Mouse (Mus musculus): Measurements from ENCODE around the gene Unc119. TPM values are rescaled to one million over a fixed set of nuclear protein-coding genes. Genes with fewer than 3 reads are reported as not detected.

The Unc119 gene
- polyA plus RNA-seq, 1 experiment from 2014 or later, result 82.4 TPM

DNA sequence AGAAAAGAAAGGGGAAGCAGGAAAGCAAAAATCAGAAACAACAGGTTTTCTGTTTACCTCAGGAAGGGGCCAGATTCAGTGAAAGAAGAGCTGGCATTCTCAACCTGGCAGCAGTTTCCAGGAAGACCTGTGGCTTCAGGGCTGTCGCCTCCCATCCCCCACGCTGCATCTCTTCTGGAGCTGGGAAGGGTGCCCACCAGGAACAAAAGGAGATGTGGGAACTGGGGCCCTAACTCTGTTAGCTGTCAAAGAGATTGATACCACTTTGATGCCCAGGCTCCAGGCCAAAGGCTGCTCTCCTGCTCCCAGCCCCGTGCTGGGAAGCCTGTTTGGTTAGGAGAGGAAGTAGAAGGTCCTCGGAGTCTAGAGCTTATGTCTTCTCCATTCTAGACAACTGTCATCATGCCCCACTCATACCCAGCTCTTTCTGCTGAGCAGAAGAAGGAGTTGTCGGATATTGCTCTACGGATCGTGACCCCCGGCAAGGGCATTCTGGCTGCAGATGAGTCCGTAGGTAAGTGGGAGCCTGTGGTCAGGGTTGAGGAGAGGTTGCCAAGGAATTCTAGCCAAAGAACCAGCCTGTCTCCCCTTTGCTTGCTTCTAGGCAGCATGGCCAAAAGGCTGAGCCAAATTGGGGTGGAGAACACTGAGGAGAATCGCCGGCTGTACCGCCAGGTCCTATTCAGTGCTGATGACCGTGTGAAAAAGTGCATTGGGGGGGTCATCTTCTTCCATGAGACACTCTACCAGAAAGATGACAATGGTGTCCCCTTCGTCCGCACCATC, 19.1 kb upstream of the Unc119 start:
- peak overlapping the region; percentile 42 for H3K4me2 ChIP-seq (replicated peaks)
- H3K4me1 ChIP-seq, result peaks cover 33% of the 10 kb centered on the region
- peak overlapping the region; percentile 25 for H3K4me3 ChIP-seq
- no peak overlapping the region for H3K9ac ChIP-seq (replicated peaks)
- H3K27me3 ChIP-seq, result no peaks in the 10 kb centered on the region
- 58% methylated on average over 15 of the region's 15 CpGs for WGBS
- H3K27ac ChIP-seq (replicated peaks), result peak overlapping the region; percentile 82; the same call in 1 of the 2 replicates
- no peaks in the 10 kb centered on the region for H3K9me3 ChIP-seq
- no peak for ATAC-seq (replicated peaks)
- 0 out of 2 replicates have a peak, but pooled peaks cover 6% of the 10 kb centered on the region for H3K36me3 ChIP-seq

DNA sequence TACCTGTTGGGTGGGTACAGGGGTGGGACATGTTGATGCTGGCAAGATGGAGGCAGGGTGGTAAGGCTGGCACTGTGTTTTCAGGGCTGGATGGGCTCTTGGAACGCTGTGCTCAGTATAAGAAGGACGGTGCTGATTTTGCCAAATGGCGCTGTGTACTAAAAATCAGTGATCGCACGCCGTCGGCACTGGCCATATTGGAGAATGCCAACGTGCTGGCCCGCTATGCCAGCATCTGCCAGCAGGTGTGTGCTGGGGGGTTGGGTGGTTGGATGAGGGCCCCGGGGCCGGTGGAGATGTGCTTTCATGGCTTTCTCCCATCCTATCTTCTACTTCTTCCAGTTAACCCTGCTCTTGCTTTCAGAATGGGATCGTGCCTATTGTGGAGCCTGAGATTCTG, 18.3 kb upstream of the Unc119 start:
- 87% methylated on average over 12 of the region's 12 CpGs for WGBS
- peak overlapping the region; percentile 2; the same call in 1 of the 2 replicates for H3K27ac ChIP-seq (replicated peaks)
- H3K9me3 ChIP-seq, result no peaks in the 10 kb centered on the region
- ATAC-seq (replicated peaks), result no peak
- 0 out of 2 replicates have a peak, but pooled peaks cover 4% of the 10 kb centered on the region for H3K36me3 ChIP-seq
- H3K27me3 ChIP-seq, result no peaks in the 10 kb centered on the region
- peak overlapping the region; percentile 42 for H3K4me2 ChIP-seq (replicated peaks)
- no peak overlapping the region for H3K9ac ChIP-seq (replicated peaks)
- peak overlapping the region; percentile 25 for H3K4me3 ChIP-seq
- H3K4me1 ChIP-seq, result peaks cover 39% of the 10 kb centered on the region

DNA sequence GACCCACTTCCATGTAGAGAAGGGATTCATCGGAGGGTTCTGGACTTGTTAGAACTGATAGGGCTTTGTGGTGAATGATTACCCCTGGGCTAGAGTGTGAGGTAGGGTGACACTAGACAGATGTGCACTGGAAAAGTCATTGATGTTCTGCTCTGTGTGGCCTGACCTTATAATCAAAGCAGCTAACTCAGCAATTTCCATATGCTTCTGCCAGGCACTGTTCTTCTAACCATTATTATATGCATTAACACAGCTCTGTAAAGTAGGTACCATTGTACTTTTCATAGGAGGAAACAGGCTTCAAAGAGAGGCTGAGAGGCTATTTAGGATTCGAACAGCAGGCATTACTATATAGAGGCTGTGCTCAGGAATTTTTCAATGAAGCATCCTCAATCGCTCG, 16.1 kb upstream of the Unc119 start:
- 90% methylated on average over 4 of the region's 4 CpGs for WGBS
- H3K36me3 ChIP-seq, result 0 out of 2 replicates have a peak, but pooled peaks cover 1% of the 10 kb centered on the region
- no peak overlapping the region for H3K4me3 ChIP-seq
- no peak overlapping the region for H3K9ac ChIP-seq (replicated peaks)
- H3K27ac ChIP-seq (replicated peaks), result no peak overlapping the region
- ATAC-seq (replicated peaks), result no peak
- H3K4me2 ChIP-seq (replicated peaks), result no peak overlapping the region
- H3K27me3 ChIP-seq, result no peaks in the 10 kb centered on the region
- H3K9me3 ChIP-seq, result no peaks in the 10 kb centered on the region
- H3K4me1 ChIP-seq, result peaks cover 37% of the 10 kb centered on the region

GRCm38 (mm10) chr11:78327634-78328511, 15.4 kb upstream of the Unc119 start, which contains the start of gene Pigs:
Pigs (plus strand) TSS chr11:78328415.
- Histone ChIP-seq H3K9me3 (no peaks in the 10 kb centered on the region), H3K4me1 (peaks cover 32% of the 10 kb centered on the region), H3K4me2 (replicated peaks) (peak within 1 kb of the TSS; percentile 89), H3K9ac (replicated peaks) (peak within 1 kb of the TSS; percentile 84), H3K36me3 (peaks cover 8% of the 10 kb centered on the region), H3K27ac (replicated peaks) (peak within 1 kb of the TSS; percentile 56), H3K4me3 (peak within 1 kb of the TSS; percentile 89), H3K27me3 (no peaks in the 10 kb centered on the region)
- peak; percentile 96 for ATAC-seq (replicated peaks)
- 13% methylated on average over 37 of the region's 37 CpGs for WGBS

GRCm38 (mm10) chr11:78328512-78329056, 14.7 kb upstream of the Unc119 start:
- peak overlapping the region; percentile 89 for H3K4me2 ChIP-seq (replicated peaks)
- no peaks in the 10 kb centered on the region for H3K27me3 ChIP-seq
- H3K4me3 ChIP-seq, result peak overlapping the region; percentile 89
- peak; percentile 62 for ATAC-seq (replicated peaks)
- H3K27ac ChIP-seq (replicated peaks), result peak overlapping the region; percentile 56
- under 1% methylated on average over 33 of the region's 41 CpGs for WGBS
- no peaks in the 10 kb centered on the region for H3K9me3 ChIP-seq
- H3K4me1 ChIP-seq, result peaks cover 25% of the 10 kb centered on the region
- H3K9ac ChIP-seq (replicated peaks), result peak overlapping the region; percentile 84
- H3K36me3 ChIP-seq, result peaks cover 15% of the 10 kb centered on the region

DNA sequence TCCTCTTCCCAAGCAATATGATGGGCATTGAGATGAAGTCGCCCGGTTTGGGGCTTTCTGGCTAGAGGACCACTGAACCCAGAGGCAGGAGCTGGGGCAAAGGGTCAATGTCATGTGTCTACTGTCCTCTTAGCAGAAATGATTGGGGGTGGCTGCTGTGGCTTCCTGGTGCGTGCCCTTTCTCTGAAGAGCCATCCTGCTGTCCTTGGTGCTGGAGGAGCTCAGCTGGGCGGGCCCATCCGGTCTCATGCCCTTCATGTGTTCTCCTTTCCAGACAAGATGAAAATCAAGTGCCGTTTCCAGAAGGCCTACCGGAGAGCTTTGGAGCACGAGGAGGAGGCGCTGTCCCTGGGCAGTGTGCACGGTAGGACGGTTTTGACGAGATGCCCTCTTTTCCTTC, 10.6 kb upstream of the Unc119 start:
- Histone ChIP-seq H3K9ac (replicated peaks) (no peak overlapping the region), H3K36me3 (peaks cover 44% of the 10 kb centered on the region), H3K27ac (replicated peaks) (no peak overlapping the region), H3K9me3 (no peaks in the 10 kb centered on the region), H3K4me3 (no peak overlapping the region), H3K4me2 (replicated peaks) (no peak overlapping the region), H3K4me1 (peaks cover 14% of the 10 kb centered on the region), H3K27me3 (no peaks in the 10 kb centered on the region)
- 95% methylated on average over 12 of the region's 12 CpGs for WGBS
- no peak for ATAC-seq (replicated peaks)

DNA sequence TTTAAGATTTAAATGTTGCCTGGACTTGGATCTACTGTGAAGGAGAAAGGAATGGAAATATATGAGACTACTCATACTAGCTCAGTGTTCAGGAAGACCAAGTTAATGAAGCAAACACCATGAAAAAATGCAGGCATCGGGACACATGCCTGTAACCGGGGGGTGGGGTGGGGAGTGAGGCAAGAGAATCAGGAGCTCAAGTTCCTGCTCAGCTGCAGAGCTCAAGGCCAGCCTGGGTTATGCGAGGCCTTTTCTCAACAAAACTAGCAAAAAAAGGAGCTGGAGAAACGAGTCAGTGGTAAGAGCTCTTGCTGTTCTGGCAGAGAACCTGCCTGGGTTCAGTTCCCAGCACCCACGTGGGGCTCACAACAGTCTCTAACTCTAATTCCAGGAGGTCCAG, 9.3 kb upstream of the Unc119 start:
- no peak overlapping the region for H3K9ac ChIP-seq (replicated peaks)
- H3K9me3 ChIP-seq, result no peaks in the 10 kb centered on the region
- H3K27ac ChIP-seq (replicated peaks), result no peak overlapping the region
- peaks cover 49% of the 10 kb centered on the region for H3K36me3 ChIP-seq
- no peak for ATAC-seq (replicated peaks)
- H3K4me1 ChIP-seq, result peaks cover 11% of the 10 kb centered on the region
- H3K4me3 ChIP-seq, result no peak overlapping the region
- 92% methylated on average over 5 of the region's 5 CpGs for WGBS
- H3K4me2 ChIP-seq (replicated peaks), result no peak overlapping the region
- no peaks in the 10 kb centered on the region for H3K27me3 ChIP-seq

- H3K9ac ChIP-seq (replicated peaks), result no peak overlapping the region
- no peak overlapping the region for H3K4me3 ChIP-seq
- no peak overlapping the region for H3K27ac ChIP-seq (replicated peaks)
- peaks cover 63% of the 10 kb centered on the region for H3K36me3 ChIP-seq
- no peaks in the 10 kb centered on the region for H3K4me1 ChIP-seq
- no peak for ATAC-seq (replicated peaks)
- 98% methylated on average over 8 of the region's 8 CpGs for WGBS
- H3K9me3 ChIP-seq, result no peaks in the 10 kb centered on the region
- no peaks in the 10 kb centered on the region for H3K27me3 ChIP-seq
- H3K4me2 ChIP-seq (replicated peaks), result no peak overlapping the region
Measured at GRCm38 (mm10) chr11:78337040-78337439, 6.2 kb upstream of the Unc119 start.

GRCm38 (mm10) chr11:78341702-78342101, 1.6 kb upstream of the Unc119 start:
- Histone ChIP-seq H3K36me3 (peaks cover 22% of the 10 kb centered on the region), H3K27me3 (no peaks in the 10 kb centered on the region), H3K9me3 (no peaks in the 10 kb centered on the region), H3K27ac (replicated peaks) (no peak overlapping the region), H3K9ac (replicated peaks) (no peak overlapping the region), H3K4me1 (peaks cover 28% of the 10 kb centered on the region), H3K4me2 (replicated peaks) (no peak overlapping the region), H3K4me3 (no peak overlapping the region)
- no peak for ATAC-seq (replicated peaks)
- 84% methylated on average over 12 of the region's 12 CpGs for WGBS

DNA sequence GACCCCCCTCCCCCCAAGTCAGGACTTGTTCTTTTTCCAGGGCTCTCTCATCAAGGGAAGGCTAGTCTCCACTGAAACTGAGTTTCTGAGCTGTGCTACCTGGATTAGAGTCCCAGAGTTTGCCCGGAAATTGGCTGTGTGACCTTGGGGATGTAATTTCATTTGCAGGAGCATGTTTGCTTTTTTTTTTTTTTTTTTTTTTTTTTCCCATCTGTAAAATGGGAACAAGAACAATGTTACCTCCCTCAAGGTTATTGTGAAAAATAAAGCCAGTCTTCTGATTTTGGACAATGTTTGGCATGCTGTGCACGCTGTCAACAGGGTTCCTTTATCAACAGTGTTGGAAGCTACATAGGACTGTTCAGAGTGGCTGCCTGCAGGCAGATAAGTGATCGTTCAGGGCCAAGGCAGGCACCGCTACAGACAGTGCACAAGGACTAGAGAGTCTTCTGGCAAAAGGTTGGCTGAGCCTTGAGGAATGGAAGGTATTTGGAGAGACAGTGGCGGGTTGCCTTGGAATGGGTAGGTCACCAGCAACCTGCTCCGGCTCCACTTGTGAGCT, 1.1 kb downstream of the Unc119 start:
- Histone ChIP-seq H3K4me2 (replicated peaks) (peak overlapping the region; percentile 65), H3K27ac (replicated peaks) (peak overlapping the region; percentile 88), H3K4me1 (peaks cover 29% of the 10 kb centered on the region), H3K4me3 (peak overlapping the region; percentile 100), H3K9me3 (no peaks in the 10 kb centered on the region), H3K27me3 (no peaks in the 10 kb centered on the region), H3K36me3 (peaks cover 25% of the 10 kb centered on the region), H3K9ac (replicated peaks) (peak overlapping the region; percentile 97)
- no peak for ATAC-seq (replicated peaks)
- WGBS, result 76% methylated on average over 6 of the region's 6 CpGs

GRCm38 (mm10) chr11:78344890-78345715, 1.8 kb downstream of the Unc119 start:
- Histone ChIP-seq H3K4me3 (peak overlapping the region; percentile 100; the same call in 1 of the 2 replicates), H3K9me3 (no peaks in the 10 kb centered on the region), H3K27ac (replicated peaks) (peak overlapping the region; percentile 6), H3K4me2 (replicated peaks) (peak overlapping the region; percentile 65; the same call in 1 of the 2 replicates), H3K4me1 (peaks cover 29% of the 10 kb centered on the region), H3K36me3 (peaks cover 18% of the 10 kb centered on the region), H3K27me3 (no peaks in the 10 kb centered on the region), H3K9ac (replicated peaks) (peak overlapping the region; percentile 16; the same call in 1 of the 2 replicates)
- 70% methylated on average over 8 of the region's 8 CpGs for WGBS
- no peak for ATAC-seq (replicated peaks)

All from forebrain, embryonic 15.5 days (tissue).